In the genomic region with DNA sequence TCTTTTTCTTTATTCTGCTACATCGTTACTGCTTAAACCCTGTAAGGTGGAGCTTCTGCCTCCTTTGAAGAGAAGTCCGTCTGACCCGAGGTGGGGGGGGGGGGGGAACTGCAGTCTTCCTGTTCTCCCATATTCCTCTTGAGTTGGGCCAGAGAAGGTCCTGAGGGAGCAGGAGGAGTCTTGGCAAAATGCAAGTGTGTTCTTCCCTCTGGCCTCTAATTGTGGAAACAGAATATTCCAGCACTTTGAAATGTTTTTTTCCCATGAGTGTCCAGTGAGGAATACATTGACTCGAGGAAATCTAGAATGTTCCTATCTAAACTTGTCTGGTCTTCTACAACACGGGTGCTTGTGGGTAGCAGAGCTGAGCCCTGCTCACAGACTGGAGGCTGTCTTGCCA, we compare ENCODE assay signal across 15 mouse cellular contexts.
"Had no signal": no experiment of that assay in that cellular context is flagged by ENCODE, and none has a peak within 500 bp of the region (broad histone marks: within the 10 kb centered on the region; RNA-seq: fewer than 3 reads in every experiment).

No protein-coding gene starts in this region.

- H3K4me1 ChIP-seq: liver, embryonic 15.5 days had no signal

- H3K36me3 ChIP-seq: limb, embryonic 13.5 days; liver, embryonic 15.5 days; midbrain, embryonic 13.5 days; neural tube, embryonic 15.5 days had no signal

- H3K27ac ChIP-seq: limb, embryonic 13.5 days; liver, embryonic 15.5 days; midbrain, embryonic 13.5 days; neural tube, embryonic 15.5 days had no signal

- H3K9me3 ChIP-seq: limb, embryonic 13.5 days; liver, embryonic 15.5 days; midbrain, embryonic 13.5 days; neural tube, embryonic 15.5 days had no signal

- H3K27me3 ChIP-seq: limb, embryonic 13.5 days; liver, embryonic 15.5 days; neural tube, embryonic 15.5 days had no signal

- H3K4me3 ChIP-seq: limb, embryonic 13.5 days; liver, embryonic 15.5 days; midbrain, embryonic 13.5 days; myocyte; neural tube, embryonic 15.5 days had no signal

- H3K9ac ChIP-seq: limb, embryonic 13.5 days; liver, embryonic 15.5 days; midbrain, embryonic 13.5 days; neural tube, embryonic 15.5 days had no signal

- ATAC-seq: lung, postnatal 0 days; midbrain, embryonic 13.5 days had no signal

- H3K4me2 ChIP-seq: limb, embryonic 13.5 days; liver, embryonic 11.5 days; liver, embryonic 15.5 days; midbrain, embryonic 13.5 days; neural tube, embryonic 15.5 days had no signal

- DNase-seq: kidney, postnatal 10 days; kidney, postnatal 4 days; lung, adult 2 months; lung, postnatal 36 days; right cerebral cortex, adult 18-20 months; right cerebral cortex, postnatal 25 days; thymus, adult 18-20 months; thymus, postnatal 14 days had no signal
